12 mouse cellular contexts compared by ENCODE assay signal in the genomic region with DNA sequence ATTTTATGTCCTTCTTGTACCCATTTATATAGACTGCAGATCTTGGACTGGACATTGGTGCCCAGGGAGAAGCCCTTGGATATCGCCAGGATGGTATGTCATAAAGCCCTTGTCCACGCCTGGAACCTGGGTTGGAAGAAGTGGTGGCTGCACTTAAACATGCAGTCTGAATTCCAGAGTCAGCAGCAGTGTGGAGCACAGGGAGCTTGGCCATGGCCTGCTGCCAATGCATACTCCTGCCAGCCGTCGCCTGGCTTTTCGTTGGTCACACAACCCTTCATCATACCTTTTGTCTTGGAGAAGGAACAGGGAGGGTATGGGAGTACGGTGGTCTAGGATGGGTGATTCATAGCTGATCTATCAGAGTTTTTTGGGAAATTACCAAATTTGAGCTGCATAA. TPM values are rescaled to one million over a fixed set of nuclear protein-coding genes. Genes with fewer than 3 reads are reported as not detected.
DNase-seq lines count a peak whose midpoint lies in the region; ATAC-seq lines count a peak whose summit lies in the region.
"Had no signal": no experiment of that assay in that cellular context is flagged by ENCODE, and none has a peak within 500 bp of the region (broad histone marks: within the 10 kb centered on the region; RNA-seq: fewer than 3 reads in every experiment).

No protein-coding gene starts in this region.

- no peak overlapping the region for H3K9ac ChIP-seq in forebrain, embryonic 16.5 days (replicated peaks; ENCODE audit: low read depth, low read length)
- H3K9ac ChIP-seq in forebrain, embryonic 13.5 days: no peak overlapping the region
- H3K9ac ChIP-seq in kidney, embryonic 14.5 days (ENCODE audit: low read depth, low read length): no peak overlapping the region
- H3K9ac ChIP-seq: lung, embryonic 14.5 days had no signal

- H3K9me3 ChIP-seq in forebrain, embryonic 16.5 days (ENCODE audit: control insufficient read depth, low read length): no peaks in the 10 kb centered on the region
- H3K9me3 ChIP-seq in forebrain, embryonic 13.5 days (replicated peaks): no peaks in the 10 kb centered on the region
- H3K9me3 ChIP-seq in kidney, embryonic 14.5 days (ENCODE audit: control insufficient read depth, low read length): no peaks in the 10 kb centered on the region

- 52% methylated on average over 6 of the region's 6 CpGs for WGBS in forebrain, embryonic 16.5 days
- 76% methylated on average over 6 of the region's 6 CpGs for WGBS in forebrain, embryonic 13.5 days
- WGBS in kidney, embryonic 14.5 days: 89% methylated on average over 6 of the region's 6 CpGs

- H3K27ac ChIP-seq in forebrain, embryonic 16.5 days (ENCODE audit: low read length): no peak overlapping the region
- no peak overlapping the region; the same call in 1 of the 2 replicates for H3K27ac ChIP-seq in forebrain, embryonic 13.5 days
- no peak overlapping the region for H3K27ac ChIP-seq in kidney, embryonic 14.5 days (ENCODE audit: low read depth, low read length)

- H3K4me2 ChIP-seq in forebrain, embryonic 16.5 days (ENCODE audit: low read length): no peak overlapping the region
- H3K4me2 ChIP-seq in forebrain, embryonic 13.5 days: no peak overlapping the region
- no peak overlapping the region for H3K4me2 ChIP-seq in kidney, embryonic 14.5 days (replicated peaks; ENCODE audit: low read depth, low read length)
- H3K4me2 ChIP-seq: lung, embryonic 14.5 days had no signal

- no peaks in the 10 kb centered on the region for H3K27me3 ChIP-seq in forebrain, embryonic 16.5 days (replicated peaks; ENCODE audit: control insufficient read depth, insufficient read depth, low read length)
- H3K27me3 ChIP-seq in forebrain, embryonic 13.5 days: no peaks in the 10 kb centered on the region
- no peaks in the 10 kb centered on the region for H3K27me3 ChIP-seq in kidney, embryonic 14.5 days (ENCODE audit: control insufficient read depth, insufficient read depth, low read length)
- H3K27me3 ChIP-seq: Patski had no signal

- no peak overlapping the region for H3K4me3 ChIP-seq in forebrain, embryonic 16.5 days (replicated peaks; ENCODE audit: low read length)
- no peak overlapping the region for H3K4me3 ChIP-seq in forebrain, embryonic 13.5 days
- no peak overlapping the region for H3K4me3 ChIP-seq in kidney, embryonic 14.5 days (ENCODE audit: low read length)

- peak; percentile 22; the same call in 1 of the 2 replicates for ATAC-seq in forebrain, embryonic 16.5 days
- ATAC-seq in forebrain, embryonic 13.5 days: no peak
- no peak for ATAC-seq in kidney, embryonic 14.5 days (ENCODE audit: low FRiP score, low TSS enrichment)

- peaks cover 2% of the 10 kb centered on the region; the same call in 1 of the 2 replicates for H3K4me1 ChIP-seq in forebrain, embryonic 16.5 days (replicated peaks; ENCODE audit: control insufficient read depth, insufficient read depth, low read length)
- H3K4me1 ChIP-seq in forebrain, embryonic 13.5 days: peaks cover 17% of the 10 kb centered on the region
- H3K4me1 ChIP-seq in kidney, embryonic 14.5 days (ENCODE audit: control insufficient read depth, insufficient read depth, low read length): peaks cover 12% of the 10 kb centered on the region

- DNase-seq in adrenal gland, postnatal 14 days: peak; percentile 44
- DNase-seq in adrenal gland, adult 18-20 months (ENCODE audit: low spot score in 2 of 2): no peak
- peak; percentile 48 for DNase-seq in kidney, postnatal 10 days
- DNase-seq in MN1 (ENCODE audit: low spot score): peak; percentile 35
- DNase-seq in frontal cortex, postnatal 10 days (ENCODE audit: low spot score in 2 of 2): no peak
- DNase-seq: lung, embryonic 14.5 days; right cerebral cortex, adult 18-20 months; thymus, postnatal 36 days had no signal

- peaks cover 68% of the 10 kb centered on the region for H3K36me3 ChIP-seq in forebrain, embryonic 16.5 days (ENCODE audit: control insufficient read depth, insufficient read depth)
- H3K36me3 ChIP-seq in forebrain, embryonic 13.5 days (ENCODE audit: poor library complexity, severe bottlenecking): peaks cover 99% of the 10 kb centered on the region
- peaks cover 99% of the 10 kb centered on the region for H3K36me3 ChIP-seq in kidney, embryonic 14.5 days (ENCODE audit: control insufficient read depth, insufficient read depth, low read length)

RNA-seq across cellular contexts. Expression of gene Ctnnb1, which starts 29.5 kb away (rescaled TPM):
- total RNA-seq in adrenal gland, postnatal 14 days (2021): 696 and 727 TPM in 2 replicates
- 100 to 1,000 TPM; 754 to 848 TPM for total RNA-seq in adrenal gland, adult 18-20 months (2021)
- 611 and 637 TPM in 2 replicates for polyA plus RNA-seq in forebrain, embryonic 16.5 days (2015; fragmentation: Nextera tagmentation; extraction: Ambion mirVana)
- 645 and 673 TPM in 2 replicates for polyA plus RNA-seq in forebrain, embryonic 13.5 days (2015; fragmentation: Nextera tagmentation; extraction: Ambion mirVana)
- polyA plus RNA-seq in kidney, embryonic 14.5 days (2014; fragmentation: Nextera tagmentation; extraction: Ambion mirVana): 479 and 740 TPM in 2 replicates

Comparison
In these comparisons a context has a peak if more than half of its experiments do, and no peak if none do; other contexts are left out.
1. DNase-seq: peak in adrenal gland, postnatal 14 days (single experiment), kidney, postnatal 10 days (single experiment) and MN1 (single experiment); none in adrenal gland, adult 18-20 months (0 of 2) and frontal cortex, postnatal 10 days (0 of 2).